Mouse (Mus musculus) cortical plate, adult 2 months (tissue): ENCODE results near the gene Rasa3. TPM values are rescaled to one million over a fixed set of nuclear protein-coding genes. Genes with fewer than 3 reads are reported as not detected.

Experiments used
- H3K27ac ChIP-seq: fragments of 200-500 bp; 2 replicates; pipeline ENCODE4 v1.5.1; 2012; ENCODE audit warnings: low read length, control low read depth, inconsistent platforms; ENCODE audit not compliant: insufficient read depth
- H3K4me1 ChIP-seq: fragments of 200-500 bp; 2 replicates; pipeline ENCODE4 v1.6.1; 2011; ENCODE audit warnings: low read length; ENCODE audit not compliant: control insufficient read depth, insufficient read depth
- H3K4me3 ChIP-seq: fragments of 200-500 bp; 2 replicates; pipeline ENCODE4 v1.5.1; 2011; ENCODE audit warnings: mild to moderate bottlenecking, low read length, control low read depth; ENCODE audit not compliant: insufficient read depth
- CTCF ChIP-seq: fragments of 200-500 bp; IDR thresholded peaks from 2 replicates; pipeline ENCODE4 v1.5.1; 2011; ENCODE audit warnings: mild to moderate bottlenecking, control low read depth, low read length; ENCODE audit not compliant: insufficient read depth; ENCODE audit errors: extremely low read depth
- POLR2A ChIP-seq: fragments of 200-500 bp; IDR thresholded peaks from 2 replicates; pipeline ENCODE4 v1.6.1; 2011; ENCODE audit warnings: mild to moderate bottlenecking, low read length, control low read depth; ENCODE audit not compliant: insufficient read depth; ENCODE audit errors: extremely low read depth
- polyA plus RNA-seq: library from polyadenylated mRNA; depleted of rRNA; stranded (reverse); fragments of >200 nt; gene quantifications from 2 replicates; pipeline ENCODE4 v1.2.3, GENCODE M21; 2012

Rasa3 gene
- polyA plus RNA-seq, 1 experiment: 52.4 TPM

DNA sequence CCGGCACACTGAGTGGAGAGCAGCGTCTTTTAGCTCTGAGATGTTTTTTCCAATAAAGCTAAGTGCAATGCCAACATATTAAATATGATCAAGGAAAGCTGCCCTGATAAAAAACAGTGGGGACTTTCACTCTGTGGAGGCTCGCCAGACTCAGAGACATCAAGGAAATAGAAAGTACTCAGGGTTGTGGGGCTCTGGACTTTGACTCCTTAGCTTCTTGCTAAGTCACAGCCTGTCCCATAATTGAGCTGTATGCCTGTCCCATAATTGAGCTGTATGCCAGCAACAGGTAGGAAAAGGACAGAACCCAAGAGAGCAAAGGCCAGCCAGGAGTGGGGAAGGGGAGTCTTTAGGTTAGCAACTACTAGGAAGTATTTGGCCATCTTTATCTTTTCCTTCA is 20.9 kb upstream of the Rasa3 start:
- Histone ChIP-seq H3K27ac (no peak overlapping the region), H3K4me3 (no peak overlapping the region), H3K4me1 (peaks cover 2% of the 10 kb centered on the region)
- TF ChIP-seq CTCF (no peak), POLR2A (no peak)

DNA sequence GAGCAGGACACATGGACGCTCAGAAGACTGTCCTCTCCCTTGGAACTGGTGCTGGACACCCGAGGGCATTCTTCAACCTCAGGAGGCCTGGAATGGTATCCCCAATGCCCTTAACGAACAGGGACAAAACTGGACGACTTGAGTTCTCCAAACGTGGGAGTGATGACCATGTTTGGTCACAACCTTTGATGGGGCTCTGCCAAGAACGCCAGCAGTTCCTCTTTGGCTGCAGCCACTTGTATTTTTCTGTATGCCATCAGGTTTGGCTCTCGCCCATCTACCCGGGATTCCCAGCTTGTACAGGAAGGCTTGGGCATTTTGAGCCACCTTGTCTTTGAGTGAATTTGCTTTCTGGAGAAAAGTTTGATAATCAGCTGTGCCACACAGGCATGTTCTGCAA is 20.3 kb upstream of the Rasa3 start:
- H3K27ac ChIP-seq: no peak overlapping the region
- H3K4me3 ChIP-seq: no peak overlapping the region
- H3K4me1 ChIP-seq: peaks cover 2% of the 10 kb centered on the region
- TF ChIP-seq CTCF (no peak), POLR2A (no peak)

DNA sequence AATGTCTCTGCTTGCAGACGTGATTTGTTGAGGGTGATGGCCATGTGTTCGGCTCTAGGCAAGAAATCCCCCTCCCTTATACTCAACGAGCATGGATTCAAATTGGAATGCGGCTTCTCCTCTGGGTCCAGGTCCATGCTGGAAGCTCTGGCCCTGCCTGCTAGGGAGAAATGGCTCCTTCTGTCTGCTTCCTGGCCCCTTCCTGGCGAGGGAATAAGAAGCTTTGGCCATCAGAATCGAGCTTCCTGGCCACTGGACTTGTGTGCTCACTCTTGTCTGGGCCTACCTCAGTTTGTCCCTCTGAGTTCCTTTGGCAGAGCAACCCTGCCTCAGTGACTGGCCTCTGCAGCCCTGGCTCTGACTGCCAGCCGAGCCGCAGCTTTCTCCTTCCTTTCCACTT is 19.8 kb upstream of the Rasa3 start:
- H3K4me1 ChIP-seq: peaks cover 2% of the 10 kb centered on the region
- H3K27ac ChIP-seq: no peak overlapping the region
- H3K4me3 ChIP-seq: no peak overlapping the region
- no peak for TF ChIP-seq CTCF
- TF ChIP-seq POLR2A: no peak

DNA sequence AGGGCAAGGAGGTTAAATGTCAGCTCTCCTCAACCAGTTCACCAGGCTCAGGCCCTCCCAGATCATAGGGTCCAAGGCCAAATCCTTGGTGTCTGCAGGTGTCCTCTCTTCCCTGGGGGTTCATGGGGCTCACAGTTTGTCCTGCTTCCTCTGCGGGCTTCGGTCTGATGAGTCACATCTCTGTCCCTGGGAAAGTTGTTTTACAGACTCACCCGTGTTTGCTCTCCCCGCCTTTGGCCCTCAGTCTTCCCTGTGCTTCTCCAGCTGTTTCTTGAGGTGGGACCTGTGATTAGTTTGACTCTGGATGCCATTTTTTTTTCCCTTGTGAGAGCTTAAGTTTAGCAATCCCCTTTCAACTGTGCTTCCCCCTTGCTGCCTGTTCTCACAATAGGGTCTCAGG is 18.8 kb upstream of the Rasa3 start:
- no peak for TF ChIP-seq POLR2A
- no peak for TF ChIP-seq CTCF
- no peak overlapping the region for H3K27ac ChIP-seq
- no peak overlapping the region for H3K4me3 ChIP-seq
- peaks cover 2% of the 10 kb centered on the region for H3K4me1 ChIP-seq

DNA sequence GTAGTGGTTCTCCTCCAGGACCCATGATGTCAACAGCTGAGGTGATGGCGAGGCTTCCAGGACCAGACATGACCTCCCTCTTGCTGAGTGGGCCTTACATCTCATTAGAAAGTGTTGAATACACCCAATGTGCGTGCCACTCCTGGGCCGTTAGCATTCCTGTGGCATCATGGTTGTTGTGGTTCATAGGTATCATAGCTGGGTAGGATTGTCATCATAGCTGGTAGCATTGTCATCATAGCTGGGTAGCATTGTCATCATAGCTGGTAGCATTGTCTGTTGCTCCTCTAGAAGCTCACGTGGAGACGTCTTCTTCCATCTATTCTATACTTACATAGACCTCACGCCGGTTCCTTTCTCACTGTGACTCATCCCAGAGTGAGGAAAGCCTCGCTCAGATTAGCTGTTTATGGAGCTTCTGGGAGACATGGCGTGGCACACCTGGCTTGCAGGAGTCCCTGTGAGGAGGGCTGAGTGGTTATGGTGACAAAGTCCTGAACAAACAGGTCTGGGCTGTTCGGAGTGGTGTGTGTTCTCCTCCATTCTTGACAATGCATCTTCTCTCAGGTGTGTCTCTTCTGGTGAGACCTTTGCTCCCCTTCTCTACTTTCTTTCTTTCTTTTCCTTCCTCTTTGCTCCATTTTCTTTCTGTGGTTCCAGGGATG is 17.9 kb upstream of the Rasa3 start:
- H3K27ac ChIP-seq: no peak overlapping the region
- H3K4me1 ChIP-seq: peaks cover 2% of the 10 kb centered on the region
- H3K4me3 ChIP-seq: no peak overlapping the region
- TF ChIP-seq POLR2A: no peak
- TF ChIP-seq CTCF: no peak

DNA sequence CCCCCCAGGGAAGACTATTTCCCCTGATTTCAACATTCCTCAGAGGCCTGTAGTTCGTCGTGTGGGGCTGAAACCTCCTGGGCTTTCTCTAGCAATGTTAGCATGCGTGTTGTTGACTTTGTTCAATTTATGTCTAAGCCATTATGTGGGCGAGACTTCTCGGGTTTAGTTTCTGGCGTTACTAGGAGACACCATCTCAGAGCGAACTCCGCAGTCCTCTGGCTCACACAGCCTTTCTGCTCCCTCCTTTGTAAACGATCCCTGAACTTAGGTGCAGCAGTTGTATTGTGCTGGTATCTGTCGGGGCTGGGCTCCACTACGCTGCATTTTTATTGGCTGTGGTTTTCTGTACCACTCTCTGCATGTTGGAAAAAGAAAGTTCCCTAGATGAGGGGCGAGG is 17.3 kb upstream of the Rasa3 start:
- Histone ChIP-seq H3K4me1 (peaks cover 2% of the 10 kb centered on the region), H3K27ac (no peak overlapping the region), H3K4me3 (no peak overlapping the region)
- TF ChIP-seq CTCF (no peak), POLR2A (no peak)

DNA sequence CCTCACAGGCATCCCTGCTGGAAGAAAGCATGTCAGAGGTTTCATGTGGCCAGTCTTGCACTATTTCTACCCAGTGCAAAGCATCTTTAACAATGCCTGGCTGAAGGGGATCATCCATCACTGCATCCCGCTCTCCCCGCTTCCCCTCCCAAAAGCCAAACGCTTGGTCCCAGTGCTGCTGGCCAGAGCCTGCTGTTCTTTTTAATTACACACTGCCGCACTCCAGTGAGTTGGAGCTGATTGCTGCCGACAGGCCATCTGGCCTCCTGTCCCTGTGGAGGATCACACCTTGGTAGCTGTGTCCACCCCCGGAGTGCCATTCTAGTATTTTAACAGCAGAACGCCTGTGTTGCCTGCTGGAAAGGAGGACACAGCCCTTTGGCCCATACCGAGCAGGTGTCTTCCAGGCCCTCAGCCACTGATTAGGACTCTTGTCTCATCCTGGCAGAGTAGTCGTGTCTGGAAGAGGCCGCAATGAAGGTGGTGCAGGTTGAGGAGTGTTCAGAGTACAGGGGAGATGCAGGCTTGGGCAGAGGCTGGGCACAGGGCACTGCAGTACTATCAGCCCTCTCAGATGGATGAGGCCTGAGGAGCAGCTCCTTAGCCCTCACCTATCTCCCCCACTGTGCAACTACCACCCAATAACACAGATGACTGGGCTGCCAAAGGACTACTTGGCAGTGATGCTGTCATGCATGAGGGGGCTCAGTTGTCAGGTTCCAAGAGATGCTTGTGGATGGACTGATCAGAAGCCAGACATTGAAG is 15.1 kb upstream of the Rasa3 start:
- H3K4me3 ChIP-seq: no peak overlapping the region
- TF ChIP-seq POLR2A (no peak), CTCF (no peak)
- no peak overlapping the region for H3K27ac ChIP-seq
- H3K4me1 ChIP-seq: peaks cover 2% of the 10 kb centered on the region

DNA sequence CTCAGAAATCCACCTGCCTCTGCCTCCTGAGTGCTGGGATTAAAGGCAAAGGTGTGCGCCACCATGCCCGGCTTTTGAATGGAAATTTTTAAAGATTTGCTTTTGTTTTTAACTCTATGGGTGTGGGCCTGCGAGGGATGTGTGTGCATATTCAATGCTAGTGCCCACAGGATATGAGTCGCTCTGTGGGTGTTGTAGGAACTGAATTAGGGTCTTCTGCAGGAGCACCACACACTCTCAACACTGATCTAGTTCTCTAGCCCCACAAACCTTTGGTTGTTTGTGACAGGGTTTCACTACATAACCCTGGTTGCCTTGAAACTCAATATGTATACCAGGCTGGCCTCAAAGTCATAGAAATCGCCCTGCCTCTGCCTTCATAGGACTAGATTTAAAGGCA is 11.9 kb upstream of the Rasa3 start:
- no peak for TF ChIP-seq CTCF
- no peak for TF ChIP-seq POLR2A

DNA sequence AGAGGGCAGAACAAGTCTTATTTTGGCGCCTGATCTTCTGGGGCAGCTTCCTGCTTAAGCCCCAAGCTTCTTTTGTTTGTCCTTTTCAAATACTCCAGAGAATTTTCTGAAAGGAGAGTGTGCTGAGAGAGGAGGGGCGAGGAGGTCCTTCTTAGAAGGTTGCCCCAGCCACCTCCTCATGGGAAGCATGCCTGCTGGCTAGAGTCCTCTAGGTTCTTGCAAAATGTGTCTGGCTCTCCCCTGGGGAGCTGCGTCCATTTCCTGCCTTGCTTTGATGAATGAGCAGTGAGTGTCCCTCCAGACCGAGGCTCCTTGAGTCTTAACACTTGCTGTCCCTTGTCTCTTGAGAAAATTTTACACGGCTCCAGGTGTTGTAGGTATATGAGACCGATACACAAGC is 11.1 kb upstream of the Rasa3 start:
- TF ChIP-seq CTCF (no peak), POLR2A (no peak)

More for the DNA sequence above, 11.9 kb upstream of the Rasa3 start:
- no peak overlapping the region for H3K4me3 ChIP-seq
- no peak overlapping the region for H3K27ac ChIP-seq
- H3K4me1 ChIP-seq: no peaks in the 10 kb centered on the region; the same call in 1 of the 2 replicates

DNA sequence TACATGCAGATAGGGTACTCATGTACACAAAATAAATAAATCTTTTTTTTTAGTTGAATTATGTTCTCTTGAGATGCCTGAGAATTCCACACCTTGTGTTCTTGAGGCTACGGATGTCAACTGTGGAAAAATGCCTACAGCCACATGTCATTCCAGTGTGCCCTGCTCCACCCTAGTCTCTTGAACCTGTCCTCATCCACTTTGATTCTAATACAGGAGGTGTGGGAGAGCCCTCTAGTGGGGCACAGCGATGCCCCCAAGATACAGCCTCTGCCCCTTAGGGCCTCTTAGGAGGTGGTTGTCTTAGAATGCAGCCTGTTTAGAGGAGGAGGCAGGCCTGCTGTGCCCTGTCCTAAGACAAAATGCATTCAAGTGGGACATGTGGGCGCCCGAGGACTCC is 10.5 kb upstream of the Rasa3 start:
- Histone ChIP-seq H3K27ac (no peak overlapping the region), H3K4me1 (no peaks in the 10 kb centered on the region; the same call in 1 of the 2 replicates), H3K4me3 (no peak overlapping the region)
- no peak for TF ChIP-seq POLR2A
- no peak for TF ChIP-seq CTCF

More for the DNA sequence above, 11.1 kb upstream of the Rasa3 start:
- Histone ChIP-seq H3K27ac (no peak overlapping the region), H3K4me3 (no peak overlapping the region), H3K4me1 (no peaks in the 10 kb centered on the region; the same call in 1 of the 2 replicates)
